Mouse (Mus musculus) embryonic stem cell, embryonic (primary cell): ENCODE data around the gene Smr2.
"Not testable (repeated sequence)": the region's sequence is repeated elsewhere in the genome, so short reads cannot be mapped to it uniquely, and the experiment has no call there.

ENCODE experiments used
- CTCF ChIA-PET, 4 experiments: fragments of 300-600 bp in 2 of 4; fragments of 350-600 bp in 2 of 4; sonication (Branson Sonifier 250); formaldehyde crosslinking; loops; one replicate each; lab custom pipeline; 2022; ENCODE audit warnings: inconsistent platforms in 2 of 4; lab: Charles Lee
- POLR2A ChIA-PET, 4 experiments: fragments of 300-600 bp in 2 of 4; fragments of 350-600 bp in 2 of 4; sonication (Branson Sonifier 250); formaldehyde crosslinking; loops; one replicate each; lab custom pipeline; 2022; ENCODE audit warnings: antibody characterized with exemption in 4 of 4, inconsistent platforms in 1 of 4; lab: Charles Lee

The Smr2 gene

GRCm38 (mm10) chr5:88086256-88086655 is at the start of gene Smr2:
Smr2 (plus strand) TSS chr5:88086556.
- POLR2A ChIA-PET, CTCF ChIA-PET: not testable (repeated sequence)

GRCm38 (mm10) chr5:88111430-88111829 is 25.1 kb downstream of the Smr2 start, which contains the start of gene Gm11116:
Gm11116 (minus strand) TSS chr5:88111530.
- CTCF ChIA-PET, result interaction anchor here in 2 of 4 experiments (0.6 kb wide), 2 partner anchors 252 to 751 kb away, joined by 4 to 5 read pairs; no protein-coding TSS in a partner anchor
- POLR2A ChIA-PET, result interaction anchor here in 1 of 4 experiments (1.0 kb wide), 1 partner anchor 124 kb away, joined by 3 read pairs; no protein-coding TSS in a partner anchor

- ChIA-PET CTCF (interaction anchor here in 1 of 4 experiments (0.7 kb wide), 1 partner anchor 456 kb away, joined by 5 read pairs; no protein-coding TSS in a partner anchor), POLR2A (no interaction called here)
Measured at GRCm38 (mm10) chr5:88153999-88154398, 67.6 kb downstream of the Smr2 start, which contains the start of gene Gm11115. Gm11115 (minus strand) TSS chr5:88154099.
